Mouse (Mus musculus): ENCODE data around the gene Defb43. TPM values are rescaled to one million over a fixed set of nuclear protein-coding genes. Genes with fewer than 3 reads are reported as not detected.

Defb43 gene
- polyA plus RNA-seq, 1 experiment = not detected

- TF ChIP-seq POLR2A (IDR thresholded peaks at IDR 0.05; ENCODE audit: extremely low read depth, insufficient read depth, low read length) (no peak), CTCF (IDR thresholded peaks at IDR 0.05; ENCODE audit: extremely low read depth, insufficient read depth, low read length) (no peak)
- Histone ChIP-seq H3K4me3 (ENCODE audit: insufficient read depth, low read length) (no peak overlapping the region), H3K27ac (ENCODE audit: insufficient read depth, low read length) (no peak overlapping the region), H3K4me1 (ENCODE audit: control insufficient read depth, insufficient read depth, low read length) (no peaks in the 10 kb centered on the region)
Observed at GRCm38 (mm10) chr14:63062184-63062583, 50.6 kb downstream of the Defb43 start.

DNA sequence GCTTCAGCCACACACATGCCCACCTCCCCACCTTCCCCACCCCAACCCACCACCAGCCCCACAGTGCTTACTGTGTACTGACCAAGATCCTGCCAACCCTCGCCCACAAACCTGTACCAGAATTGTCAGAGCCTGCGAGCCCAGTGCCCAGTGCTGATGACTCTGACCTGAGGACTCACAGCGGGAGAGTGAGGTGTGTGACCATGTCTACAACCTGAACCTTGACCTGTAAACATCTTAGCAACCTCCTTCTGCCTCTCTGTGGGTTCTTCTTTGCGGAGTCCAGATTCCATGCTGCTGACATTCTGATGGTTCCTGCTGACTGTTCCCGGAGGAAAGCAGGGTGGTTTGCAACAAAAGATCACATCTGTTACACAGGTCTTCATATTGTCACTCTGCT is 53.8 kb downstream of the Defb43 start:
- TF ChIP-seq CTCF (IDR thresholded peaks at IDR 0.05; ENCODE audit: extremely low read depth, insufficient read depth, low read length) (no peak), POLR2A (IDR thresholded peaks at IDR 0.05; ENCODE audit: extremely low read depth, insufficient read depth, low read length) (no peak)
- H3K27ac ChIP-seq (ENCODE audit: insufficient read depth, low read length) = no peak overlapping the region
- H3K4me3 ChIP-seq (ENCODE audit: insufficient read depth, low read length) = no peak overlapping the region
- H3K4me1 ChIP-seq (ENCODE audit: control insufficient read depth, insufficient read depth, low read length) = no peaks in the 10 kb centered on the region

GRCm38 (mm10) chr14:63066630-63067310 is 55.2 kb downstream of the Defb43 start:
- no peak for TF ChIP-seq POLR2A (IDR thresholded peaks at IDR 0.05; ENCODE audit: extremely low read depth, insufficient read depth, low read length)
- TF ChIP-seq CTCF (IDR thresholded peaks at IDR 0.05; ENCODE audit: extremely low read depth, insufficient read depth, low read length) = peak; percentile 90
- Histone ChIP-seq H3K4me1 (ENCODE audit: control insufficient read depth, insufficient read depth, low read length) (no peaks in the 10 kb centered on the region), H3K27ac (ENCODE audit: insufficient read depth, low read length) (no peak overlapping the region), H3K4me3 (ENCODE audit: insufficient read depth, low read length) (no peak overlapping the region)

Other genes starting within 250 kb of the Defb43 start
- gene Wdfy2, start 174.1 kb upstream of the Defb43 start, polyA plus RNA-seq (2012; rRNA removed) = 10.7 and 11.0 TPM in 2 replicates
- gene Defb48, start 27.3 kb upstream of the Defb43 start, polyA plus RNA-seq (2012; rRNA removed) = not detected in 2 replicates
- gene Defb47, start 13.7 kb upstream of the Defb43 start, polyA plus RNA-seq (2012; rRNA removed) = not detected in 2 replicates
- 0.57 and 0.86 TPM in 2 replicates for gene Defb42, start 35.2 kb downstream of the Defb43 start, polyA plus RNA-seq (2012; rRNA removed)
- gene Defb30, start 38.2 kb downstream of the Defb43 start, polyA plus RNA-seq (2012; rRNA removed) = 0.10 TPM in 1 of 2 replicates, not detected in the other